Mouse (Mus musculus): ENCODE data around the gene Fam20c.

DNA sequence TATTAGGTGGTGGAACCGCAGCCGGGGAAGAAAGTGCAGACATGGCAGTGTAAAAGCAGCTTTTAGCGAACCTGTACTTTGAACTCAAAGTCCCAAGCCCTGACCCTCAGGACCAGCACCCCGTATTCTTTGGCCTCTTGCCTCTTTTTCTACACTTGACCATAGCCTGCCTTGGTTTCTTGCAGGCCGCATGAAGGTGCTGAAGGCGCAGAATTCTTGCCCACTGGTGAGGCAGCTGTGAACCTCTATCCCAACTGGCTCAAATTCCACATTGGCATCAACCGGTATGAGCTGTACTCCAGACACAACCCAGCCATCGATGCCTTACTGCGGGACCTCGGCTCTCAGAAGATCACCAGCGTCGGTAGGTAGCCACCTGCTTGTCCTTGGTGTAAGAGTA lies 3.3 kb downstream of the Fam20c start:
- no peak for TF ChIP-seq POLR2A (IDR thresholded peaks at IDR 0.05; ENCODE audit: low read depth, low read length)
- TF ChIP-seq CTCF (IDR thresholded peaks at IDR 0.05; ENCODE audit: borderline replicate concordance, insufficient read depth, low read length), result no peak
